Mouse (Mus musculus) MEL (cell line): ENCODE measurements around the gene Samsn1. TPM values are rescaled to one million over a fixed set of nuclear protein-coding genes. Genes with fewer than 3 reads are reported as not detected.

Experiments
- DNase-seq: peaks from one replicate; pipeline ENCODE4 v3.0.0; 2011; ENCODE audit warnings: low read depth, low spot score
- H3K27ac ChIP-seq: 2 replicates; pipeline ENCODE4 v1.5.1; 2012; ENCODE audit warnings: low read depth, mild to moderate bottlenecking, control low read depth, low read length, moderate library complexity; ENCODE audit not compliant: control insufficient read depth
- H3K27me3 ChIP-seq, 2 experiments: fragments of 150-350 bp in 1 of 2; sonication (generic) in 1 of 2; 2 replicates each; pipeline ENCODE4 v1.6.1; 2012; ENCODE audit warnings: low read length in 2 of 2, mild to moderate bottlenecking in 2 of 2, improper control_type of control experiment in 1 of 2, moderate library complexity in 1 of 2; ENCODE audit not compliant: insufficient read depth in 2 of 2, control insufficient read depth in 1 of 2
- H3K36me3 ChIP-seq, 2 experiments: 2 replicates each; pipeline ENCODE4 v1.6.1; 2012 to 2014; ENCODE audit warnings: low read length in 2 of 2, improper control_type of control experiment in 1 of 2, inconsistent platforms in 1 of 2, mild to moderate bottlenecking in 1 of 2; ENCODE audit not compliant: insufficient read depth in 2 of 2, control insufficient read depth in 1 of 2
- H3K4me1 ChIP-seq, 2 experiments: fragments of 150-350 bp in 1 of 2; sonication (generic) in 1 of 2; 2 replicates each; pipeline ENCODE4 v1.6.1; 2012; ENCODE audit warnings: low read length in 2 of 2, improper control_type of control experiment in 1 of 2, mild to moderate bottlenecking in 1 of 2; ENCODE audit not compliant: insufficient read depth in 2 of 2, control insufficient read depth in 1 of 2
- H3K4me3 ChIP-seq, 2 experiments: fragments of 150-350 bp in 1 of 2; sonication (generic) in 1 of 2; 2 replicates each; pipeline ENCODE4 v1.5.1; 2012; ENCODE audit warnings: low read depth in 2 of 2, low read length in 2 of 2, mild to moderate bottlenecking in 2 of 2, moderate library complexity in 2 of 2, control low read depth in 1 of 2, improper control_type of control experiment in 1 of 2; ENCODE audit not compliant: control insufficient read depth in 1 of 2, insufficient read depth in 1 of 2
- H3K79me2 ChIP-seq: 2 replicates; pipeline ENCODE4 v1.6.1; 2012; ENCODE audit warnings: mild to moderate bottlenecking, low read length, moderate library complexity; ENCODE audit not compliant: control insufficient read depth, poor library complexity, insufficient read depth
- H3K9ac ChIP-seq: 2 replicates; pipeline ENCODE4 v1.6.1; 2012; ENCODE audit warnings: low read depth, mild to moderate bottlenecking, control low read depth, low read length, moderate library complexity; ENCODE audit not compliant: control insufficient read depth, poor library complexity, severe bottlenecking
- H3K9me3 ChIP-seq: fragments of 150-350 bp; sonication (generic); replicated peaks from 2 replicates; pipeline ENCODE4 v1.6.1; 2012; ENCODE audit warnings: mild to moderate bottlenecking, low read length, improper control_type of control experiment, moderate library complexity; ENCODE audit not compliant: insufficient read depth
- BHLHE40 ChIP-seq: IDR thresholded peaks from 2 replicates; pipeline ENCODE4 v1.6.1; 2012; ENCODE audit warnings: low read depth, mild to moderate bottlenecking, inconsistent platforms, low read length, improper control_type of control experiment, borderline replicate concordance
- CTCF ChIP-seq, 3 experiments: IDR thresholded peaks in 2 of 3; conservative IDR thresholded peaks in 1 of 3; 2 replicates each; pipeline ENCODE4 v1.5.1; 2011 to 2012; ENCODE audit warnings: low read length in 3 of 3, low read depth in 2 of 3, mild to moderate bottlenecking in 2 of 3, improper control_type of control experiment in 1 of 3, inconsistent platforms in 1 of 3, mixed read lengths in 1 of 3, moderate library complexity in 1 of 3; ENCODE audit not compliant: control insufficient read depth in 1 of 3, insufficient read depth in 1 of 3, poor library complexity in 1 of 3, severe bottlenecking in 1 of 3
- E2F4 ChIP-seq: IDR thresholded peaks from 2 replicates; pipeline ENCODE4 v1.6.1; 2011; ENCODE audit warnings: low read depth, low read length, improper control_type of control experiment, borderline replicate concordance
- ELF1 ChIP-seq: IDR thresholded peaks from 2 replicates; pipeline ENCODE4 v1.6.1; 2014; ENCODE audit warnings: low read depth, mild to moderate bottlenecking, inconsistent platforms, low read length, improper control_type of control experiment, moderate library complexity
- GATA1 ChIP-seq: IDR thresholded peaks from 2 replicates; pipeline ENCODE4 v1.6.1; 2011; ENCODE audit warnings: low read depth, low read length, improper control_type of control experiment
- KAT2A ChIP-seq: conservative IDR thresholded peaks from 2 replicates; pipeline ENCODE4 v1.6.1; 2012; ENCODE audit warnings: low read depth, low read length, improper control_type of control experiment, inconsistent platforms
- MAX ChIP-seq: IDR thresholded peaks from 2 replicates; pipeline ENCODE4 v1.6.1; 2011; ENCODE audit warnings: low read length, improper control_type of control experiment
- MAZ ChIP-seq: IDR thresholded peaks from 2 replicates; pipeline ENCODE4 v1.6.1; 2012; ENCODE audit warnings: low read depth, mild to moderate bottlenecking, inconsistent platforms, low read length, improper control_type of control experiment
- MXI1 ChIP-seq: IDR thresholded peaks from 2 replicates; pipeline ENCODE4 v1.6.1; 2011; ENCODE audit warnings: mild to moderate bottlenecking, low read depth, low read length, improper control_type of control experiment
- MYB ChIP-seq: IDR thresholded peaks from 2 replicates; pipeline ENCODE4 v1.6.1; 2011; ENCODE audit warnings: mild to moderate bottlenecking, low read depth, low read length, improper control_type of control experiment
- NELFE ChIP-seq: IDR thresholded peaks from 2 replicates; pipeline ENCODE4 v1.6.1; 2011; ENCODE audit warnings: low read depth, low read length, improper control_type of control experiment
- POLR2A ChIP-seq, 2 experiments: IDR thresholded peaks; 2 replicates each; pipeline ENCODE4 v1.6.1; 2011 to 2012; ENCODE audit warnings: low read length in 2 of 2, mild to moderate bottlenecking in 2 of 2, control low read depth in 1 of 2, improper control_type of control experiment in 1 of 2, low read depth in 1 of 2, moderate library complexity in 1 of 2; ENCODE audit not compliant: control insufficient read depth in 1 of 2, insufficient read depth in 1 of 2, poor library complexity in 1 of 2
- POLR2AphosphoS2 ChIP-seq: IDR thresholded peaks from 2 replicates; pipeline ENCODE4 v1.6.1; 2011; ENCODE audit warnings: low read length, improper control_type of control experiment
- POLR2AphosphoS5 ChIP-seq: IDR thresholded peaks from 2 replicates; pipeline ENCODE4 v1.6.1; 2012; ENCODE audit warnings: low read depth, borderline replicate concordance, mild to moderate bottlenecking, inconsistent platforms, low read length, moderate library complexity, mixed read lengths
- TAL1 ChIP-seq: IDR thresholded peaks from 2 replicates; pipeline ENCODE4 v1.6.1; 2012; ENCODE audit warnings: mild to moderate bottlenecking, inconsistent platforms, low read length, moderate library complexity, mixed read lengths
- TCF12 ChIP-seq: IDR thresholded peaks from 2 replicates; pipeline ENCODE4 v1.6.1; 2014; ENCODE audit warnings: low read depth, mild to moderate bottlenecking, inconsistent platforms, low read length, improper control_type of control experiment, moderate library complexity
- UBTF ChIP-seq: IDR thresholded peaks from 2 replicates; pipeline ENCODE4 v1.6.1; 2012; ENCODE audit warnings: low read depth, mild to moderate bottlenecking, inconsistent platforms, low read length, improper control_type of control experiment, moderate library complexity, borderline replicate concordance; ENCODE audit not compliant: insufficient read depth
- USF1 ChIP-seq: IDR thresholded peaks from 2 replicates; pipeline ENCODE4 v1.6.1; 2014; ENCODE audit warnings: low read depth, mild to moderate bottlenecking, inconsistent platforms, low read length, improper control_type of control experiment, moderate library complexity
- USF2 ChIP-seq, 2 experiments: IDR thresholded peaks; 2 replicates each; pipeline ENCODE4 v1.6.1; 2011 to 2012; ENCODE audit warnings: improper control_type of control experiment in 2 of 2, low read length in 2 of 2, borderline replicate concordance in 1 of 2, inconsistent platforms in 1 of 2, low read depth in 1 of 2, mild to moderate bottlenecking in 1 of 2; ENCODE audit not compliant: insufficient read depth in 1 of 2
- ZKSCAN1 ChIP-seq: IDR thresholded peaks from 2 replicates; pipeline ENCODE4 v1.6.1; 2012; ENCODE audit warnings: low read depth, mild to moderate bottlenecking, inconsistent platforms, low read length, improper control_type of control experiment, moderate library complexity
- ZMIZ1 ChIP-seq: IDR thresholded peaks from 2 replicates; pipeline ENCODE4 v1.6.1; 2012; ENCODE audit warnings: low read depth, mild to moderate bottlenecking, inconsistent platforms, low read length, improper control_type of control experiment, moderate library complexity
- ZNF384 ChIP-seq: IDR thresholded peaks from 2 replicates; pipeline ENCODE4 v1.6.1; 2012; ENCODE audit warnings: low read depth, mild to moderate bottlenecking, inconsistent platforms, low read length, improper control_type of control experiment
- polyA plus RNA-seq, 2 experiments: library from polyadenylated mRNA; stranded (reverse) in 1 of 2; unstranded in 1 of 2; fragments of >175 nt in 1 of 2; fragments of >200 nt in 1 of 2; gene quantifications; 2 replicates each; pipeline versions ENCODE4 v1.2.1 to v1.2.4; 2012; ENCODE audit warnings: low replicate concordance in 2 of 2, low read depth in 1 of 2; ENCODE audit not compliant: insufficient read length in 2 of 2, insufficient read depth in 1 of 2, missing spikeins in 1 of 2
- total RNA-seq: library from RNA; depleted of rRNA; stranded (reverse); fragments of 300-350 nt; gene quantifications from 2 replicates; pipeline ENCODE4 v1.2.3, GENCODE M21; 2012; rRNA removed

The Samsn1 gene
- total RNA-seq (55.2 and 60.8 TPM in 2 replicates), polyA plus RNA-seq (100 to 1,000 TPM in 1 of 2 experiments, 10 to 100 TPM in 1; 63.0 to 205 TPM)

- H3K4me1 ChIP-seq: no peaks in the 10 kb centered on the region
- no peak for TF ChIP-seq GATA1
- no peak for TF ChIP-seq KAT2A
- no peak for TF ChIP-seq MAZ
Observed at GRCm38 (mm10) chr16:76022181-76022580, at the start of gene Samsn1. TSS of gene Samsn1 (minus strand) at chr16:76022281.

DNA sequence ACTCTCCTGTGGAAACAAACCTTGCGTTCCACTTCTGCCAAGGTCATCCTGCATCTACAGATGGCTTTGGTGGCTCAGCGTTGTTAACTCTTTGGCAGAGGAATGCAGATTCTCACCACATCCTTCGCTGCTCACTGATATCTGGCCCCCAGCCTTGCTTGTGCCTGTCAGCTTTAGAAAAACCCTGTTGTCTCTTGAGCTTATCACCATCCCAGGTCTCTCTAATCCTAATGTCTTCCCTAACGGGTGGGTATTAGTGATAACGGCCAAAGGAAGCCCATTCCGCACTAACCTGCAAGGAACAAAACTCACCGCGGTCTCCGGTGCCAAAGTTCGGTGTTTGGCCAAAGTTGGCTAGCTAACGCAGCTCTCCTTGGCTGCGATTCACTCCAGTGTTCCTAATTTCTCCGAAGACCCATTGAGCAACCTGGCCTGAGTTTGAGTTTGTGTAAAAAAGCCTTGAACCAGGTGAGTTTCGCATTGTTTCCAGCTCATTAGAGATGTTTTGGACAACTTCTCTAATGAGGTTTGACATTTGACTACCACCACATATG lies 44.1 kb upstream of the Samsn1 start:
- H3K36me3 ChIP-seq: no peaks in the 10 kb centered on the region

More at GRCm38 (mm10) chr16:76022181-76022580, at the start of gene Samsn1:
- Histone ChIP-seq H3K27me3 (no peaks in the 10 kb centered on the region), H3K27ac (no peak within 1 kb of the TSS), H3K9me3 (no peaks in the 10 kb centered on the region), H3K4me3 (no peak within 1 kb of the TSS), H3K36me3 (no peaks in the 10 kb centered on the region), H3K79me2 (no peaks in the 10 kb centered on the region), H3K9ac (no peak within 1 kb of the TSS)
- DNase-seq: no peak

GRCm38 (mm10) chr16:76054976-76055375 lies 32.9 kb upstream of the Samsn1 start:
- Histone ChIP-seq H3K27me3 (no peaks in the 10 kb centered on the region), H3K9ac (no peak overlapping the region), H3K9me3 (no peaks in the 10 kb centered on the region), H3K4me3 (no peak overlapping the region), H3K79me2 (no peaks in the 10 kb centered on the region), H3K27ac (no peak overlapping the region), H3K4me1 (no peaks in the 10 kb centered on the region), H3K36me3 (no peaks in the 10 kb centered on the region; a peak in 1 of 4 replicates)
- no peak for TF ChIP-seq MXI1
- no peak for TF ChIP-seq TCF12
- no peak for TF ChIP-seq TAL1
- no peak for TF ChIP-seq NELFE
- no peak for TF ChIP-seq USF1
- no peak for TF ChIP-seq GATA1
- no peak for DNase-seq

More for the DNA sequence above, 44.1 kb upstream of the Samsn1 start:
- Histone ChIP-seq H3K4me3 (no peak overlapping the region), H3K27me3 (no peaks in the 10 kb centered on the region; a peak in 1 of 4 replicates), H3K79me2 (no peaks in the 10 kb centered on the region), H3K9me3 (no peaks in the 10 kb centered on the region), H3K4me1 (no peaks in the 10 kb centered on the region)
- DNase-seq: no peak
- TF ChIP-seq CTCF (IDR thresholded peaks at IDR 0.05 in 2 of 3, conservative IDR thresholded peaks at IDR 0.05 in 1 of 3; ENCODE audit: control insufficient read depth in 1 of 3, insufficient read depth in 1 of 3, low read depth in 2 of 3, low read length in 3 of 3, poor library complexity in 1 of 3, severe bottlenecking in 1 of 3) (no peak), UBTF (no peak), USF1 (no peak), MAX (no peak), POLR2AphosphoS2 (no peak), GATA1 (no peak), ZKSCAN1 (no peak), MYB (no peak), POLR2AphosphoS5 (no peak), ELF1 (no peak), MXI1 (no peak), USF2 (IDR thresholded peaks at IDR 0.05; ENCODE audit: borderline replicate concordance in 1 of 2, insufficient read depth in 1 of 2, low read depth in 1 of 2, low read length in 2 of 2) (no peak), E2F4 (no peak), ZMIZ1 (no peak), ZNF384 (no peak), BHLHE40 (no peak), POLR2A (IDR thresholded peaks at IDR 0.05; ENCODE audit: control insufficient read depth in 1 of 2, insufficient read depth in 1 of 2, low read depth in 1 of 2, low read length in 2 of 2, poor library complexity in 1 of 2) (no peak), KAT2A (no peak)
- TF ChIP-seq, all 39 proteins: peak for 0
- no peak overlapping the region for H3K9ac ChIP-seq
- no peak overlapping the region for H3K27ac ChIP-seq
